Mouse (Mus musculus) megakaryocyte, embryonic 14.5 days (primary cell): ENCODE results near the gene Lypd1.

Experiments
- FLI1 ChIP-seq: IDR thresholded peaks from 2 replicates; pipeline ENCODE4 v1.6.1; 2012; ENCODE audit warnings: low read length, inconsistent platforms, mixed read lengths
- GATA1 ChIP-seq: IDR thresholded peaks from 3 replicates; pipeline ENCODE4 v1.6.1; 2012; ENCODE audit warnings: mixed read lengths, low read length, inconsistent platforms, borderline replicate concordance

GRCm38 (mm10) chr1:125923062-125923461, 10.2 kb upstream of the Lypd1 start:
- TF ChIP-seq GATA1 (no peak), FLI1 (no peak)
